Mouse (Mus musculus) granulocyte monocyte progenitor cell, adult 5-6 weeks (primary cell): ENCODE results near the gene Mcmbp. TPM values are rescaled to one million over a fixed set of nuclear protein-coding genes. Genes with fewer than 3 reads are reported as not detected.
"Not testable (repeated sequence)": the region's sequence is repeated elsewhere in the genome, so short reads cannot be mapped to it uniquely, and the experiment has no call there.

ENCODE experiments used
- ATAC-seq: replicated peaks from 2 replicates; pipeline ENCODE4 v1.8.0; 2016; ENCODE audit warnings: mild to moderate bottlenecking, moderate TSS enrichment, inconsistent platforms; ENCODE audit not compliant: poor library complexity, severe bottlenecking
- total RNA-seq, 2 experiments: library from RNA; stranded (forward) in 1 of 2; stranded (reverse) in 1 of 2; fragments of 200-712, 200-1000 nt in 1 of 2; fragments of >200 nt in 1 of 2; fragmentation: Nextera tagmentation in 1 of 2; gene quantifications; 2 replicates each; pipeline ENCODE4 v1.2.3; 2014 to 2017

Gene Mcmbp
- total RNA-seq, 2 experiments from 2014 or later: 64.0 to 87.6 TPM

GRCm38 (mm10) chr7:128725189-128725588 is 15.1 kb downstream of the Mcmbp start:
- ATAC-seq: 0 out of 2 replicates have a peak, but pooled peaks have one; percentile 2

DNA sequence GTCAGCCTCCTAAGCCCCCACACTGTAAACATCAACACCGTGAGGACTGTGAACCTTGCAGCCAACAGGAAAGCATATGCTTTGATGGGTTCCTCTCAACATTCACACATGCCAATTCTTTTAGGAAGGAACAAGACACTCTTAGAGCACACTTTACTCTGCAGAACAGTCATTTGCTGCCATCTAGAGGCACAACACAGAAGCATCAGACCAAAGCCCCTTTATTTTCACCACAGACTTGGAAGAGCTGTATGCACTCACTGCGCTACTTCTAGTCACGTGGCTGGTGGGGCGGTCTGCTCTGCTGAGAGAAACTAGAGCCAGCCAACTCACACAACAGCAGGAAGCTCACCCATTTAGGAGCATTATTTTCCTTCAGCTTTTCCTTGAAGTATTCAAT is 15.5 kb downstream of the Mcmbp start:
- ATAC-seq: peak; percentile 80

GRCm38 (mm10) chr7:128717991-128718390 is 22.3 kb downstream of the Mcmbp start:
- ATAC-seq: no peak

GRCm38 (mm10) chr7:128705735-128706134 is 34.6 kb downstream of the Mcmbp start:
- ATAC-seq: peak; percentile 96

- not testable (repeated sequence) for ATAC-seq
Measured at GRCm38 (mm10) chr7:128699959-128700358, 40.3 kb downstream of the Mcmbp start.

DNA sequence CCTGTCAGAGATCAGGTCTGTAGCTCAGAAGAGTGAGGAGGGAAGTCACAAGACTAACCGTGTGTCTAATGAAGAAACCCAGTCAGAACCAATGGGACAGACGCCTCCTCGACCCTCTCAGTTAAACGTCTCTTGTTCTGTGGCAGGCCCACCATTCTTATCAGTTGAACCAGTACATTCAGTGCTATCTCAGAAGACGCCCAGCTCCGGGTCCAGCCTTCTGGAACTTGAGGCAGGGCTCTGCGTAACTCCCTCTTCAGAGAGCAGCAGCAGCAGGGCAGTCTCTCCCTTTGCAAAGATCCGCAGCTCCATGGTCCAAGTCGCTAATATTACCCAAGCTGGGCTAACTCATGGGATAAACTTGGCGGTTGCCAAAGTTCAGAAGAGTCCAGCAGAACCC is 45.4 kb downstream of the Mcmbp start:
- ATAC-seq: no peak

DNA sequence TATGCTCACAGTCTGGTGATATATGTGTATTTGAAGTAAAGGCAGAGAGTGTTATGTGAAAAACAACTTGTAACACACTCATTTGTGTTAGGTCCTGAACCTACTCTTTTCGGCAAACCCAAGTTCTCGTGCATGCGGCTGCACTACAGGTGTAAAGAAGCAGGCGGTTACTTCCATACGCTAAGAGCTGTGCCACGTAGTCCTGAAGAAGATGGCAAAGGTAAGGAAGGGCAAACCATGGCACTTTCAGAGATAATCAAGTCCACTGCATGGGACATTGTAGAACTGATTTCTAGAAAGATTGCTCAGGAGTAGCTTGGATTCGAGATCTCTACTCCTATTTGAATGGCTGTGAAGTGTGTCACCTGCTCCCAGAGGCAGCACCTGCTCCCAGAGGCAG is 48.1 kb downstream of the Mcmbp start:
- no peak for ATAC-seq

- no peak for ATAC-seq
Measured at GRCm38 (mm10) chr7:128690796-128691195, 49.5 kb downstream of the Mcmbp start.

GRCm38 (mm10) chr7:128690070-128690469 is 50.2 kb downstream of the Mcmbp start:
- peak; percentile 77 for ATAC-seq

DNA sequence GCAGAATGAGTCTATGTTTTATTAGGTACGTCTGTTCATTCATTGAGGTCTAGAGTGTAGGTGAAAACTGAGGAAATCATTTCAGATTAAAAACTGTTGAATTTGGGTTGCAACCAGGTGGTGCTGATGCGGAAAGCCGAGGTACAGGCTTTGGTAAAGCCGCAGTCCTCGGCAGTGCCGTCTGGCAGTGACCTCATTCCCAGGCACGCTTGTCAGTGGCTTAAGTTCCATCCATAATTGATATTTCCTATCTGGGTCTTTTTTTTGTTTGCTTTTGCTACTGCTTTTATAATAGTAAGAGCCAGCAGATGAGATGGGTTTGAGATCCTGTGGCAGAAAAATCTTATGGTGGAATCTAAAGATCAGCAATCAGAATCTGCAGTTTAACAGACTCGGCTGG is 50.9 kb downstream of the Mcmbp start:
- ATAC-seq: no peak

GRCm38 (mm10) chr7:128687821-128688564 is 52.3 kb downstream of the Mcmbp start:
- ATAC-seq: peak; percentile 64

DNA sequence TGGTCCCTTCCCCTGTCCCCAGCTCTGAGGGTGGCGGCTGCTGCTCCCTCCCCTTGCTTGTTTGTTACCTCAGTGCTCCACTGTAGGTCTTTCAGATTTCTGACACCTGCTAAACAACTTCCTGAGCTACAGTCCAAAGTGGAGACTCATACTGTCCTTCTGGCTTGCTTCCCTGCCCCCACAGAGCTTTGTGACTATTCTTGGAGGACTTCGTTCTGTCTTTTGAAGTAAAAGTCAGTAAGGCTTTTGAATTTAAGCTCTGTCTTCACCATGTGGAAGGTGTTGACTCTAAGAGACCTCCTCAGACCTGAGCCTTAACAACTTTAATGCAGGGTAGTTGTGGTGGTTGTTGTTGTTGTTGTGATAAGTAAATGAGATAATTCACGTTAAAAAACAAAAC is 61.7 kb downstream of the Mcmbp start:
- no peak for ATAC-seq

DNA sequence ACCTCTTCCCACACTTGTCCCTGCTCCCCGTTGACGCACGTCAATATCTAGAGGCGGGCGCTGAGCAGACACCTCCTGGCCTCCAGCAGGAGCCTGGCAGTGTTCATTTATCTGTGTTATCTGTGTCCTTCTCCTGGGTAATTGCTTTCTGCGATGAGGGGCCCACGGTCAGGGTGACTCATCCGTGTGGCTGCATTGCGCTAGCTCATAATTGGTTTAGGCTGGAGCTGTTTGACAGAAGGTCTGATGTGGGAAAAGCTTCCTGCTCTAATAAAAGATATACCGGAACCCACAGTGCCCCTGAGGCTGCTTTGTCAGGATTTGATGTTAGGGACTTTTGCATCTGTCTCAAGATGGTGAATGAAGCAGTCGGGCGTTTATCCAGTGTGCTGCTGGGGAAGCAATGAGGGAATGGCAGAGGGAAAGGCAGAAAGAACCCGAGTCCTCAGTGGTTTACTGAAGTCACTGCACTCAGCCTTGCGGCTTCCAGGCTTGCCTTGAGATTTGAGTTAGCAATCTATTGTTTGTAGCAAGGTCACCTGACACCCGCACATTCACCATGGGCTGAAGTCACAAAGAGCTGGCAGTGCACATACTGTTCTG is 67.8 kb downstream of the Mcmbp start:
- peak; percentile 61 for ATAC-seq

- ATAC-seq: peak; percentile 80
Measured at GRCm38 (mm10) chr7:128671952-128672351, 68.3 kb downstream of the Mcmbp start.

GRCm38 (mm10) chr7:128668831-128669230 is 71.5 kb downstream of the Mcmbp start:
- ATAC-seq: no peak

DNA sequence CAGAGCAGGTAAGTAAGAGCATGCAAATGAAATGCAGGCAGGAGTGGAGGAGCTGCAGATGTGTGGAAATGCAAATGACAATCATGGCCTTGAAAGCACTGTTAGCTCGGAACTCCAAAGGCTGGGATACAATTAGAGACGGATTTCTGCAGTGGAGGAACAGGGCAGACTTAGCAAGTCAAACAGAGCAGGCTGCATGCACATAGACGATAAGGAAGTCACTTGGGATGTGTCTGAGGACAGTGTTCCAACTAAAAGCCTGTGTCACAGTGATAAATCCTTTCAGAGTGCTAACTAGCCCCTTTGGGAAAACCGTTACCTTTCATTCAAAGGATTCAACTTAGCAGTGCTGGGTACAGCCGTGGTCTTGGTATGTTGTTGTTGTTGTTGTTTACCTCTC is 72.5 kb downstream of the Mcmbp start:
- ATAC-seq: no peak

- ATAC-seq: no peak; the same call in 1 of the 2 replicates
Measured at GRCm38 (mm10) chr7:128664861-128665377, 75.4 kb downstream of the Mcmbp start.

- ATAC-seq: no peak
Measured at GRCm38 (mm10) chr7:128663906-128664305, 76.4 kb downstream of the Mcmbp start.

DNA sequence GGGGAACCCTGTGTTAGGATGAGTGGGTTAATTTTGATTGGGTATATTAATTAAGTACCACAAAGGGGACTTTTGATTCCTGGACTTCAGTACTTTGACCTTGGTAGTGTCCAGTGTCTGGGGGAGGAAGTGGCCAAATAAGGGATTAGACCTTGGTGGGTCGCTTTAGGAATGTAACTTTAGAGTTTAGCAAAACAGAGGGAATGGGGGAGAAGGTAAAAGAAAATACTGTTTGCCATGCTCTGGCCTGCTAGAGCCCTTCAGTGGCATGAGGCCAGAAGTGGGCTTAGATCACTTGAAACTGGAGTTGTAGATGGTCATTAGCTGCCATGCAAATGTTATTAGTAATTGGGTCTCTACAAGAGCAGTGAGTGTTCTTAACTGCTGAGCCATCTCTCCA is 83.3 kb downstream of the Mcmbp start:
- ATAC-seq: no peak
